Mouse (Mus musculus) myocyte (in vitro differentiated cells): ENCODE results near the gene Zfp109.

Source experiments
- E2F4 ChIP-seq: IDR thresholded peaks from one replicate; pipeline ENCODE4 v1.6.1; 2011; ENCODE audit warnings: mild to moderate bottlenecking, control low read depth, moderate library complexity; ENCODE audit not compliant: insufficient read depth
- MAX ChIP-seq: IDR thresholded peaks from one replicate; pipeline ENCODE4 v1.6.1; 2011; ENCODE audit warnings: low read depth, mild to moderate bottlenecking, control low read depth
- MYOD1 ChIP-seq, 3 experiments: IDR thresholded peaks; one replicate each; pipeline ENCODE4 v1.6.1; 2011; ENCODE audit warnings: control low read depth in 2 of 3, low read depth in 2 of 3, mild to moderate bottlenecking in 2 of 3, moderate library complexity in 1 of 3; ENCODE audit not compliant: insufficient read length in 2 of 3, control insufficient read depth in 1 of 3
- POLR2A ChIP-seq: IDR thresholded peaks from one replicate; pipeline ENCODE4 v1.6.1; 2011; ENCODE audit warnings: low read depth, mild to moderate bottlenecking, control low read depth, moderate library complexity; ENCODE audit not compliant: insufficient read length
- USF1 ChIP-seq: IDR thresholded peaks from one replicate; pipeline ENCODE4 v1.6.1; 2011; ENCODE audit warnings: low read depth, mild to moderate bottlenecking, control low read depth, moderate library complexity

- no peak for TF ChIP-seq USF1
- TF ChIP-seq POLR2A = no peak
- no peak for TF ChIP-seq MAX
- TF ChIP-seq E2F4 = no peak
- TF ChIP-seq MYOD1 (IDR thresholded peaks at IDR 0.05; ENCODE audit: control insufficient read depth in 1 of 3, insufficient read length in 2 of 3, low read depth in 2 of 3) = peak in 1 of 3 experiments; percentile 22
These were observed 29.7 kb downstream of the Zfp109 start for GRCm38 (mm10) chr7:24207488-24208261.
